25 mouse cellular contexts compared by ENCODE assay signal in genomic region chr19:10116641-10117040, GRCm38 (mm10). TPM values are rescaled to one million over a fixed set of nuclear protein-coding genes. Genes with fewer than 3 reads are reported as not detected.
DNase-seq lines count a peak whose midpoint lies in the region; ATAC-seq and TF ChIP-seq lines count a peak whose summit lies in the region.
"Had no signal": no experiment of that assay in that cellular context is flagged by ENCODE, and none has a peak within 500 bp of the region (broad histone marks: within the 10 kb centered on the region; RNA-seq: fewer than 3 reads in every experiment).

No protein-coding gene starts in this region.

- H3K9me3 ChIP-seq in forebrain, embryonic 10.5 days = peaks cover 7% of the 10 kb centered on the region; the same call in 1 of the 2 replicates
- H3K9me3 ChIP-seq in forebrain, postnatal 0 days (ENCODE audit: low read length) = no peaks in the 10 kb centered on the region
- H3K9me3 ChIP-seq in midbrain, embryonic 11.5 days (ENCODE audit: control insufficient read depth, low read length) = no peaks in the 10 kb centered on the region
- no peaks in the 10 kb centered on the region for H3K9me3 ChIP-seq in midbrain, embryonic 13.5 days
- no peaks in the 10 kb centered on the region for H3K9me3 ChIP-seq in stomach, embryonic 14.5 days (ENCODE audit: control insufficient read depth, low read depth, low read length)
- H3K9me3 ChIP-seq in embryonic facial prominence, embryonic 10.5 days = no peaks in the 10 kb centered on the region
- H3K9me3 ChIP-seq: embryonic facial prominence, embryonic 12.5 days; forebrain, embryonic 12.5 days; G1E had no signal

- 41% methylated on average over 3 of the region's 3 CpGs for WGBS in forebrain, embryonic 10.5 days
- 43% methylated on average over 3 of the region's 3 CpGs for WGBS in forebrain, postnatal 0 days
- WGBS in midbrain, embryonic 11.5 days = 33% methylated on average over 3 of the region's 3 CpGs
- 35% methylated on average over 3 of the region's 3 CpGs for WGBS in midbrain, embryonic 13.5 days
- 54% methylated on average over 3 of the region's 3 CpGs for WGBS in stomach, embryonic 14.5 days
- WGBS in embryonic facial prominence, embryonic 10.5 days = 55% methylated on average over 3 of the region's 3 CpGs

- no peak for ATAC-seq in forebrain, postnatal 0 days
- no peak for ATAC-seq in midbrain, embryonic 11.5 days (ENCODE audit: low FRiP score)
- no peak for ATAC-seq in midbrain, embryonic 13.5 days
- ATAC-seq in stomach, embryonic 14.5 days (ENCODE audit: insufficient number of reproducible peaks, insufficient read depth, low FRiP score, low read depth) = no peak
- ATAC-seq: activated CD4-positive, CD25-positive, alpha-beta regulatory T cell, adult 4 months; CD4-positive, CD25-positive, alpha-beta regulatory T cell, adult 4 months; forebrain, embryonic 14.5 days; forebrain, embryonic 16.5 days; Patski had no signal

- DNase-seq in forebrain, embryonic 10.5 days (ENCODE audit: extremely low spot score, low spot score) = peak; percentile 28
- DNase-seq in forebrain, postnatal 0 days = no peak
- peak; percentile 61 for DNase-seq in midbrain, embryonic 11.5 days (ENCODE audit: low spot score, missing footprints)
- DNase-seq in cerebellum, adult 8-10 months = no peak
- DNase-seq in embryonic facial prominence, embryonic 10.5 days (ENCODE audit: low spot score) = no peak
- DNase-seq: adrenal gland, adult 8-10 months; adrenal gland, postnatal 14 days; B cell, adult 2 months; cerebellum, adult 11-12 months; cerebellum, adult 2 months; cerebellum, adult 9-11 months; cerebellum, postnatal 14 days; cerebellum, postnatal 36 days; embryo, embryonic 11 days had no signal

- no peaks in the 10 kb centered on the region for H3K36me3 ChIP-seq in forebrain, embryonic 10.5 days (replicated peaks)
- H3K36me3 ChIP-seq in forebrain, postnatal 0 days (ENCODE audit: insufficient read depth) = no peaks in the 10 kb centered on the region
- no peaks in the 10 kb centered on the region for H3K36me3 ChIP-seq in midbrain, embryonic 11.5 days (ENCODE audit: control insufficient read depth, insufficient read depth, low read length)
- H3K36me3 ChIP-seq in midbrain, embryonic 13.5 days = no peaks in the 10 kb centered on the region
- no peaks in the 10 kb centered on the region for H3K36me3 ChIP-seq in stomach, embryonic 14.5 days (ENCODE audit: control insufficient read depth, insufficient read depth, low read length)
- no peaks in the 10 kb centered on the region for H3K36me3 ChIP-seq in embryonic facial prominence, embryonic 10.5 days (replicated peaks)
- H3K36me3 ChIP-seq: embryonic facial prominence, embryonic 12.5 days; forebrain, embryonic 12.5 days; G1E had no signal

- no peak overlapping the region for H3K9ac ChIP-seq in forebrain, postnatal 0 days
- H3K9ac ChIP-seq in midbrain, embryonic 11.5 days (ENCODE audit: low read length) = no peak overlapping the region
- no peak overlapping the region for H3K9ac ChIP-seq in midbrain, embryonic 13.5 days (replicated peaks)
- no peak overlapping the region for H3K9ac ChIP-seq in stomach, embryonic 14.5 days (replicated peaks; ENCODE audit: low read depth, low read length)
- H3K9ac ChIP-seq: embryonic facial prominence, embryonic 12.5 days; forebrain, embryonic 12.5 days had no signal

- no peak overlapping the region for H3K4me3 ChIP-seq in forebrain, embryonic 10.5 days
- H3K4me3 ChIP-seq in forebrain, postnatal 0 days (ENCODE audit: low read depth, low read length) = no peak overlapping the region
- H3K4me3 ChIP-seq in midbrain, embryonic 11.5 days (ENCODE audit: low read depth, low read length) = no peak overlapping the region
- no peak overlapping the region for H3K4me3 ChIP-seq in midbrain, embryonic 13.5 days (replicated peaks)
- no peak overlapping the region for H3K4me3 ChIP-seq in stomach, embryonic 14.5 days (ENCODE audit: low read depth, low read length)
- H3K4me3 ChIP-seq in embryonic facial prominence, embryonic 10.5 days = no peak overlapping the region
- H3K4me3 ChIP-seq: embryonic facial prominence, embryonic 12.5 days; forebrain, embryonic 12.5 days had no signal

- H3K4me1 ChIP-seq in forebrain, embryonic 10.5 days = peaks cover 17% of the 10 kb centered on the region
- no peaks in the 10 kb centered on the region for H3K4me1 ChIP-seq in forebrain, postnatal 0 days (ENCODE audit: insufficient read depth)
- H3K4me1 ChIP-seq in midbrain, embryonic 11.5 days (ENCODE audit: control insufficient read depth, insufficient read depth, low read length) = no peaks in the 10 kb centered on the region; the same call in 1 of the 2 replicates
- H3K4me1 ChIP-seq in midbrain, embryonic 13.5 days (replicated peaks) = no peaks in the 10 kb centered on the region; the same call in 1 of the 2 replicates
- H3K4me1 ChIP-seq in stomach, embryonic 14.5 days (ENCODE audit: control insufficient read depth, insufficient read depth, low read length) = no peaks in the 10 kb centered on the region
- H3K4me1 ChIP-seq in embryonic facial prominence, embryonic 10.5 days = 0 out of 2 replicates have a peak, but pooled peaks cover 3% of the 10 kb centered on the region
- H3K4me1 ChIP-seq: embryonic facial prominence, embryonic 12.5 days had no signal

- TF ChIP-seq CTCF in forebrain, postnatal 0 days (IDR thresholded peaks at IDR 0.05; ENCODE audit: low read depth) = no peak

- no peaks in the 10 kb centered on the region for H3K27me3 ChIP-seq in forebrain, embryonic 10.5 days (ENCODE audit: poor library complexity, severe bottlenecking)
- no peaks in the 10 kb centered on the region for H3K27me3 ChIP-seq in forebrain, postnatal 0 days (ENCODE audit: insufficient read depth, low read length)
- no peaks in the 10 kb centered on the region for H3K27me3 ChIP-seq in midbrain, embryonic 11.5 days (ENCODE audit: control insufficient read depth, insufficient read depth, low read length)
- H3K27me3 ChIP-seq in midbrain, embryonic 13.5 days = no peaks in the 10 kb centered on the region
- H3K27me3 ChIP-seq in stomach, embryonic 14.5 days (ENCODE audit: control insufficient read depth, insufficient read depth, low read length) = no peaks in the 10 kb centered on the region
- no peaks in the 10 kb centered on the region for H3K27me3 ChIP-seq in embryonic facial prominence, embryonic 10.5 days (replicated peaks; ENCODE audit: low read depth, poor library complexity, severe bottlenecking)
- H3K27me3 ChIP-seq: CH12.LX; embryonic facial prominence, embryonic 12.5 days; forebrain, embryonic 12.5 days; Patski had no signal

- H3K4me2 ChIP-seq in forebrain, postnatal 0 days (ENCODE audit: low read depth) = no peak overlapping the region
- H3K4me2 ChIP-seq in midbrain, embryonic 11.5 days = no peak overlapping the region
- no peak overlapping the region for H3K4me2 ChIP-seq in midbrain, embryonic 13.5 days (replicated peaks)
- H3K4me2 ChIP-seq in stomach, embryonic 14.5 days (replicated peaks; ENCODE audit: low read depth, low read length) = no peak overlapping the region
- H3K4me2 ChIP-seq: embryonic facial prominence, embryonic 12.5 days; forebrain, embryonic 12.5 days had no signal

- no peak overlapping the region for H3K27ac ChIP-seq in forebrain, embryonic 10.5 days
- H3K27ac ChIP-seq in forebrain, postnatal 0 days (ENCODE audit: low read depth, low read length) = no peak overlapping the region
- H3K27ac ChIP-seq in midbrain, embryonic 11.5 days (ENCODE audit: low read depth, low read length) = no peak overlapping the region
- H3K27ac ChIP-seq in midbrain, embryonic 13.5 days = no peak overlapping the region
- 0 out of 2 replicates have a peak overlapping the region, but pooled peaks have one; percentile 3 for H3K27ac ChIP-seq in stomach, embryonic 14.5 days (ENCODE audit: low read length)
- no peak overlapping the region for H3K27ac ChIP-seq in embryonic facial prominence, embryonic 10.5 days (replicated peaks)
- H3K27ac ChIP-seq: embryonic facial prominence, embryonic 12.5 days; forebrain, embryonic 12.5 days had no signal

RNA-seq across cellular contexts. Expression of gene Fads2, which starts 15.1 kb away (rescaled TPM):
- polyA plus RNA-seq in forebrain, embryonic 10.5 days (2016; fragmentation: Nextera tagmentation; extraction: Ambion mirVana) = 188 and 201 TPM in 2 replicates
- total RNA-seq in forebrain, postnatal 0 days (2014; rRNA removed) = 218 and 248 TPM in 2 replicates
- 183 and 249 TPM in 2 replicates for polyA plus RNA-seq in forebrain, postnatal 0 days (2015; fragmentation: Nextera tagmentation; extraction: Ambion mirVana)
- polyA plus RNA-seq in midbrain, embryonic 11.5 days (2014; fragmentation: Nextera tagmentation; extraction: Ambion mirVana) = 76.4 and 80.5 TPM in 2 replicates
- 169 and 173 TPM in 2 replicates for polyA plus RNA-seq in midbrain, embryonic 13.5 days (2015; fragmentation: Nextera tagmentation; extraction: Ambion mirVana)
- polyA plus RNA-seq in stomach, embryonic 14.5 days (2014; fragmentation: Nextera tagmentation; extraction: Ambion mirVana) = 49.1 and 54.5 TPM in 2 replicates
- 160 and 165 TPM in 2 replicates for polyA plus RNA-seq in embryonic facial prominence, embryonic 10.5 days (2016; fragmentation: Nextera tagmentation; extraction: Ambion mirVana)

Comparison
In these comparisons a context has a peak if more than half of its experiments do, and no peak if none do; other contexts are left out.
1. DNase-seq: peak in forebrain, embryonic 10.5 days (single experiment) and midbrain, embryonic 11.5 days (single experiment); none in forebrain, postnatal 0 days (single experiment), cerebellum, adult 8-10 months (single experiment) and embryonic facial prominence, embryonic 10.5 days (single experiment).